Mouse (Mus musculus): ENCODE data around the gene Amph. TPM values are rescaled to one million over a fixed set of nuclear protein-coding genes. Genes with fewer than 3 reads are reported as not detected.

The Amph gene
- polyA plus RNA-seq (2014; fragmentation: Illumina TruSeq; extraction: RNeasy Lipid Tissue Mini Kit (QIAGEN cat#74804); ENCODE audit: low read depth, low replicate concordance) = not detected

GRCm38 (mm10) chr13:18948171-18949028 is at the start of gene Amph:
TSS of gene Amph (plus strand) at chr13:18948205.

Other genes starting within 250 kb of the Amph start
- gene Vps41, start 230.9 kb upstream of the Amph start, polyA plus RNA-seq (2014; fragmentation: Illumina TruSeq; extraction: RNeasy Lipid Tissue Mini Kit (QIAGEN cat#74804); ENCODE audit: low read depth, low replicate concordance) = 53.7 TPM

Measured in liver, adult 10 weeks (tissue).